10 mouse cellular contexts compared by ENCODE assay signal in the genomic region with DNA sequence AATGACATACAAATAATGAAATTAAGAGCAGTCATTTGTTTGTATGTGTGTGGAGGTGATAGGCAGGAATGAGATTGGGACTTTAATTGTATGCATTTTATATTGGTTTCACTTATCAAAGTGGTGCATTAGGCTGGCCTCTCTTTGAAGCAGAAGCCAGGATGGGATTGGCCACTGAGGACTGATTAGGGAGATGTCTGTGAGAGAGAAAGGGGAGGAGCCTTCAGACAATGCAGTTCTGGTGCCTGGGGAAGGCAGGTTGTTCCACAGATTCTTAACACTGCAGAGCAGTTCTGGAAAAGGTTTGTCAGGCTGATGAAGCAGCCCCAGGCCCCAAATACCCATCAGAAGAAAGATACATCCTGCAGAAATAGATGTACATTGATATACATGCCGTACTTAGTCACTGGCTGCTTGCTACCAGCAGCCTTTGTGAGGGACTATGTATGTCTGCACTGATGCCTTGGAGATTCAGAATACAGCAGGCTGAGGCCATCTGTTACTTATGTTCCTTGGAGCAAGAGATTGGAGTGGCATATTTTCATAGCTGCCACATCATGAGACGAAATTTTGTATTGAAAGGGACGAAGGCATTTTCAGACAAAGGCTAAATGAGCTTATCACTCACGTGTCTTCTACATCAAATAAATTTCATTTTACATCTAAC. TPM values are rescaled to one million over a fixed set of nuclear protein-coding genes. Genes with fewer than 3 reads are reported as not detected.
DNase-seq lines count a peak whose midpoint lies in the region; ATAC-seq lines count a peak whose summit lies in the region.
"Had no signal": no experiment of that assay in that cellular context is flagged by ENCODE, and none has a peak within 500 bp of the region (broad histone marks: within the 10 kb centered on the region; RNA-seq: fewer than 3 reads in every experiment).

No protein-coding gene starts in this region.

- no peaks in the 10 kb centered on the region for H3K27me3 ChIP-seq in hindbrain, embryonic 13.5 days
- no peaks in the 10 kb centered on the region for H3K27me3 ChIP-seq in midbrain, embryonic 16.5 days (ENCODE audit: control insufficient read depth, insufficient read depth, low read depth, low read length)
- H3K27me3 ChIP-seq in heart, embryonic 10.5 days (ENCODE audit: insufficient read depth, poor library complexity, severe bottlenecking), result no peaks in the 10 kb centered on the region

- peak; percentile 84 for ATAC-seq in hindbrain, embryonic 13.5 days (ENCODE audit: low FRiP score)
- peak; percentile 76; the same call in 1 of the 2 replicates for ATAC-seq in midbrain, embryonic 16.5 days
- ATAC-seq: lung, postnatal 0 days had no signal

- no peaks in the 10 kb centered on the region for H3K9me3 ChIP-seq in hindbrain, embryonic 13.5 days
- no peaks in the 10 kb centered on the region for H3K9me3 ChIP-seq in midbrain, embryonic 16.5 days (replicated peaks; ENCODE audit: control insufficient read depth, low read length, poor library complexity, severe bottlenecking)
- H3K9me3 ChIP-seq in heart, embryonic 10.5 days, result no peaks in the 10 kb centered on the region
- H3K9me3 ChIP-seq: G1E had no signal

- H3K27ac ChIP-seq in hindbrain, embryonic 13.5 days, result peak overlapping the region; percentile 87
- H3K27ac ChIP-seq in midbrain, embryonic 16.5 days (ENCODE audit: low read length), result peak overlapping the region; percentile 79
- H3K27ac ChIP-seq in heart, embryonic 10.5 days, result no peak overlapping the region

- H3K9ac ChIP-seq in hindbrain, embryonic 13.5 days, result no peak overlapping the region
- H3K9ac ChIP-seq in midbrain, embryonic 16.5 days (ENCODE audit: low read depth, low read length), result no peak overlapping the region

- 53% methylated on average over 4 of the region's 4 CpGs for WGBS in hindbrain, embryonic 13.5 days
- WGBS in midbrain, embryonic 16.5 days, result 47% methylated on average over 4 of the region's 4 CpGs
- 78% methylated on average over 4 of the region's 4 CpGs for WGBS in heart, embryonic 10.5 days

- H3K4me1 ChIP-seq in hindbrain, embryonic 13.5 days (replicated peaks), result no peaks in the 10 kb centered on the region
- H3K4me1 ChIP-seq in midbrain, embryonic 16.5 days (ENCODE audit: control insufficient read depth, insufficient read depth, low read length), result peaks cover 4% of the 10 kb centered on the region; the same call in 1 of the 2 replicates
- H3K4me1 ChIP-seq in heart, embryonic 10.5 days, result no peaks in the 10 kb centered on the region

- peak; percentile 26 for DNase-seq in brain, embryonic 18.5 days (ENCODE audit: low read depth, low spot score)
- DNase-seq in cerebellum, adult 9-10 months, result peak; percentile 30
- DNase-seq in heart, embryonic 10.5 days (ENCODE audit: low spot score), result no peak
- no peak for DNase-seq in adrenal gland, postnatal 36 days
- DNase-seq in urinary bladder, adult 2 months (ENCODE audit: low spot score), result no peak
- DNase-seq: heart, postnatal 10 days had no signal

- no peak overlapping the region for H3K4me2 ChIP-seq in hindbrain, embryonic 13.5 days
- no peak overlapping the region for H3K4me2 ChIP-seq in midbrain, embryonic 16.5 days (ENCODE audit: low read length)

- no peak overlapping the region for H3K4me3 ChIP-seq in hindbrain, embryonic 13.5 days
- H3K4me3 ChIP-seq in midbrain, embryonic 16.5 days (ENCODE audit: low read depth, low read length), result no peak overlapping the region
- no peak overlapping the region for H3K4me3 ChIP-seq in heart, embryonic 10.5 days

- no peaks in the 10 kb centered on the region for H3K36me3 ChIP-seq in hindbrain, embryonic 13.5 days
- no peaks in the 10 kb centered on the region for H3K36me3 ChIP-seq in midbrain, embryonic 16.5 days (ENCODE audit: control insufficient read depth, insufficient read depth, low read length)
- H3K36me3 ChIP-seq in heart, embryonic 10.5 days, result no peaks in the 10 kb centered on the region
- H3K36me3 ChIP-seq: G1E had no signal

RNA-seq across cellular contexts. Expression of a gene that starts 29.9 kb away (rescaled TPM):
- polyA plus RNA-seq in hindbrain, embryonic 13.5 days (2015; fragmentation: Nextera tagmentation; extraction: Ambion mirVana), result 12.6 and 13.1 TPM in 2 replicates
- polyA plus RNA-seq in midbrain, embryonic 16.5 days (2015; fragmentation: Nextera tagmentation; extraction: Ambion mirVana), result 11.8 and 12.6 TPM in 2 replicates
- polyA plus RNA-seq in heart, embryonic 10.5 days (2016; fragmentation: Nextera tagmentation; extraction: Ambion mirVana), result 17.7 and 21.6 TPM in 2 replicates
- 10 to 100 TPM; 23.2 to 24.7 TPM for total RNA-seq in adrenal gland, postnatal 36 days (2021)
- 18.9 and 20.6 TPM in 2 replicates for polyA plus RNA-seq in urinary bladder, adult 2 months (2012; rRNA removed)

Comparison
In these comparisons a context has a peak if more than half of its experiments do, and no peak if none do; other contexts are left out.
1. DNase-seq: peak in brain, embryonic 18.5 days (single experiment) and cerebellum, adult 9-10 months (single experiment); none in heart, embryonic 10.5 days (single experiment), adrenal gland, postnatal 36 days (0 of 2) and urinary bladder, adult 2 months (single experiment).